Mouse (Mus musculus) intestine, embryonic 16.5 days (tissue): Measurements from ENCODE around the gene L3mbtl4. TPM values are rescaled to one million over a fixed set of nuclear protein-coding genes. Genes with fewer than 3 reads are reported as not detected.
A peak's percentile ranks its signal among the peaks of the same experiment; 100 is the strongest.

Experiments used
- ATAC-seq: fragments of 200-750 bp; cut with Nextera tagmentation; 2 replicates; pipeline ENCODE4 v1.8.0; 2017; ENCODE audit warnings: moderate TSS enrichment, moderate library complexity
- H3K27ac ChIP-seq: fragments of 300-500 bp; sonication (generic); 2 replicates; pipeline ENCODE4 v1.5.1; 2014; ENCODE audit warnings: mild to moderate bottlenecking, low read length
- H3K27me3 ChIP-seq: fragments of 300-500 bp; sonication (generic); replicated peaks from 2 replicates; pipeline ENCODE4 v1.6.1; 2014; ENCODE audit warnings: low read length, control low read depth, mixed read lengths; ENCODE audit not compliant: control insufficient read depth, insufficient read depth
- H3K36me3 ChIP-seq: fragments of 300-500 bp; sonication (generic); 2 replicates; pipeline ENCODE4 v1.6.1; 2014; ENCODE audit warnings: low read length, control low read depth; ENCODE audit not compliant: control insufficient read depth, insufficient read depth
- H3K4me1 ChIP-seq: fragments of 300-500 bp; sonication (generic); 2 replicates; pipeline ENCODE4 v1.6.1; 2014; ENCODE audit warnings: low read length, control low read depth, mixed read lengths; ENCODE audit not compliant: control insufficient read depth, insufficient read depth
- H3K4me2 ChIP-seq: fragments of 300-500 bp; sonication (generic); 2 replicates; pipeline ENCODE4 v1.6.1; 2014; ENCODE audit warnings: low read depth, low read length, control low read depth
- H3K4me3 ChIP-seq: fragments of 300-500 bp; sonication (generic); 2 replicates; pipeline ENCODE4 v1.5.1; 2014; ENCODE audit warnings: mild to moderate bottlenecking, low read length
- H3K9ac ChIP-seq: fragments of 300-500 bp; sonication (generic); 2 replicates; pipeline ENCODE4 v1.6.1; 2014; ENCODE audit warnings: low read depth, low read length
- H3K9me3 ChIP-seq: fragments of 300-500 bp; sonication (generic); 2 replicates; pipeline ENCODE4 v1.6.1; 2016; ENCODE audit warnings: low read length, control low read depth; ENCODE audit not compliant: control insufficient read depth
- WGBS: fragments of 180-500 bp; shearing (Covaris S2); extraction: QIAGEN DNeasy Blood & Tissue Kit; methylation state at CpG from one replicate; pipeline ENCODE4 v1.1.7; 2014; 5-methylcytosine and 5-hydroxymethylcytosine counted together
- polyA plus RNA-seq: library from polyadenylated mRNA; unstranded; fragments of >200 nt; fragmentation: Nextera tagmentation; extraction: Ambion mirVana; gene quantifications from 2 replicates; pipeline ENCODE4 v1.2.1, GENCODE M21; 2015

The L3mbtl4 gene
- 0.46 and 0.53 TPM in 2 replicates for polyA plus RNA-seq

DNA sequence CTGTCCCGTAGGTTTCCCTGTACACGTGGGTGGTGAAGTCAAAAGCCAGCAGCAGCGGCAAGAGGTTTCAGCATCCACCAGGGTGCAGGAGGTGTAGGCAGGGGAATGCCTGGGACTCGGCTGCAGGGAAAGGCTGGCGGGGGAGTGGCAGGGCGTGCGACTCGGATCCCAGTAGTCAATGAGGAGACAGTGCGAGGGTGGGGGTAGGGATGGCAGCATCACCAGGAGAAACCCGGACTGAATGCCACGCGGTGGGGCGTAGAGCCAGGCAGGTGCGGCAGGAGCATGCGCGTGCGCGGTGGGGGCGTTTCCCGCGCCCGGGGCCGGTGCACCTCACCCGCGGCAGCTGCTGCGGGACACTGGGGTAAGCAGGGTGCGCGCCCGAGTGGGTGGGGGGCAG is at the start of gene L3mbtl4:
TSS of gene L3mbtl4 (plus strand) at position 271 of the 400 bp plus-strand sequence.
- 4% methylated on average over 29 of the region's 29 CpGs for WGBS
- peak; percentile 91 for ATAC-seq
- Histone ChIP-seq H3K9me3 (no peaks in the 10 kb centered on the region), H3K27ac (no peak within 1 kb of the TSS), H3K27me3 (0 out of 2 replicates have a peak, but pooled peaks cover 2% of the 10 kb centered on the region), H3K4me2 (peak within 1 kb of the TSS; percentile 95), H3K36me3 (no peaks in the 10 kb centered on the region), H3K9ac (peak within 1 kb of the TSS; percentile 60), H3K4me3 (peak within 1 kb of the TSS; percentile 58), H3K4me1 (peaks cover 9% of the 10 kb centered on the region)

DNA sequence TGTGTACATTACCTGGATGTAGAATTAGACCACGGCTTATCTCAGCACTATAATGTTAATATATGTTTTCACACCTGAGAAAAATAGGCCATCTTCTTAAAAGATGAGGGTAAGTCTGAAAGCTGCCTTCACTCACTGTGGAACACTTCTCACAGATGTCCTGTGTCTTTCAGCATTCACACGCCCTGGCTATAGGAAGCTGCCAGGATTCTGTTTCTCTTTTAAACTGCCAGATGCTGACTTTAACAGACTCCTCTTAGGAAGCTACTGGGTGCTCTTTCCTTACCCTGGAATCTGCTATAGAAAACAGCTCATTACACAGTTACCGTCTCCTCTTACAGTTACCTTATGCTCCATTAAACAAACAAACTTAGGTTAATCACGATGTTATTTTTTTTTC is 43.1 kb upstream of the L3mbtl4 start:
- Histone ChIP-seq H3K9me3 (no peaks in the 10 kb centered on the region), H3K4me2 (no peak overlapping the region), H3K36me3 (no peaks in the 10 kb centered on the region), H3K9ac (no peak overlapping the region), H3K27ac (no peak overlapping the region), H3K4me1 (no peaks in the 10 kb centered on the region), H3K27me3 (no peaks in the 10 kb centered on the region), H3K4me3 (no peak overlapping the region)
- 54% methylated on average over 4 of the region's 4 CpGs for WGBS
- ATAC-seq = no peak

DNA sequence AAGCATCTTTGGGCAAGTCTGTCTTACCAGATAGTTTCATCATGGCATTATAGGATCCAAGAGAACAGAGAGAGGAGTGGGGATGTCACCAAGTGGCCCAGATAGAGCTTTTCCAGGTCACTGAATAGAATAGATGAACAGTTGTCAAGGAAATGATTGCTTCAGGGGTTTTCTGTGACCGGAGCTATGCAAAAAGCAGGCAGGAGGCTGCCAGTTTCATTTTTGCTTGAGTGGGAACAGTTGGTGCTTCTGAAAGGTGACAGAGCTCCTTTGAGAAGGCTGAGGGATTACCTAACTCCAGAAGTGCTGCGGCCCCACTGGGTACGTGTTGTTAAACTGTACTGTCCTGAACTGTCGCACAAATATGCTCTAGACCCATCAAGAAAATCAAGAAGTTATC is 38.2 kb upstream of the L3mbtl4 start:
- WGBS = 85% methylated on average over 4 of the region's 4 CpGs
- H3K4me3 ChIP-seq = no peak overlapping the region
- ATAC-seq = no peak

DNA sequence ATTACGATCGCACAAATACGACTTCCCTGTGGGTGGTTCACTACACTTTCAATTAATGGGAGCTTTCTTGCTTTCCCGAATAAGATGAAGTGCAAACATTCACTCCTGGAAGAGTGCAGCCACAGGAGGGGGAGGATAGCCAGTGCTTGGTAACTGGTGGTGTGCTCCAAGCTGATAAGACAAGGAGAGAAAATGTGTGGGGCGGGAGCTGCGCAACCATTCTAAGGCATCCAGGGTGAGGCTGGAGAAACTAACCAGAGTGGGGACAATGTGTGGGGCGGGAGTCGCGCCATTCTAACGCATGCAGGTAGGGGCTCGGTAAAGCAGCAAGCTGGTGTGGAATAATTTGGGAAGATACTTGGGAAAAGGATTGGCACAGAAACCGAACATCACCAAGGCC is 36.6 kb upstream of the L3mbtl4 start:
- Histone ChIP-seq H3K4me2 (no peak overlapping the region), H3K9me3 (0 out of 2 replicates have a peak, but pooled peaks cover 2% of the 10 kb centered on the region), H3K36me3 (no peaks in the 10 kb centered on the region), H3K4me3 (no peak overlapping the region), H3K27ac (no peak overlapping the region), H3K4me1 (no peaks in the 10 kb centered on the region), H3K9ac (no peak overlapping the region), H3K27me3 (no peaks in the 10 kb centered on the region)
- 82% methylated on average over 12 of the region's 12 CpGs for WGBS
- no peak for ATAC-seq

More for the DNA sequence above, 38.2 kb upstream of the L3mbtl4 start:
- H3K4me2 ChIP-seq = no peak overlapping the region
- H3K36me3 ChIP-seq = no peaks in the 10 kb centered on the region
- no peaks in the 10 kb centered on the region for H3K27me3 ChIP-seq
- 0 out of 2 replicates have a peak, but pooled peaks cover 2% of the 10 kb centered on the region for H3K9me3 ChIP-seq
- no peaks in the 10 kb centered on the region for H3K4me1 ChIP-seq
- H3K27ac ChIP-seq = no peak overlapping the region
- H3K9ac ChIP-seq = no peak overlapping the region

DNA sequence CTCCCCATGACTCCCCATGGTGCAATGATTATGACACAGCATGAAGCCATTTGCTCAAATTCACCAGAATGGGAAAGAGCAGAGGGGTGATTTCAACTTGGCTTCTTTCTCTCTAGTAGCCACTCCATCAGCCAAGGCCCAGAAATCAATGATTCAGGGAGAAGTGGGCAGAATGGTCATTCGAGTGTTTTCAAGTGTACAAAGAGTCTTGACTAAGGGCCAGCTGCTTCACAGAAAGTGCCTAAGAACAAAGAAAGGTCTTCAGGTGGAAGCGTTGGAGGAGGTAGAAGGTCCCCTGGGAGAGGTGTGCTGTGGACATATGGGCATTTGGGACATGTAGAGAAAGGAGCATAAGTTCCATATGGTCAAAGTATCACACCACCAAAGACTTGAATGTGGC is 33.4 kb upstream of the L3mbtl4 start:
- ATAC-seq = no peak
- no peak overlapping the region for H3K9ac ChIP-seq
- 90% methylated on average over 2 of the region's 2 CpGs for WGBS
- H3K4me2 ChIP-seq = no peak overlapping the region
- H3K4me1 ChIP-seq = peaks cover 4% of the 10 kb centered on the region; the same call in 1 of the 2 replicates
- H3K27me3 ChIP-seq = no peaks in the 10 kb centered on the region
- no peaks in the 10 kb centered on the region for H3K36me3 ChIP-seq
- H3K4me3 ChIP-seq = no peak overlapping the region
- H3K27ac ChIP-seq = no peak overlapping the region
- H3K9me3 ChIP-seq = 0 out of 2 replicates have a peak, but pooled peaks cover 2% of the 10 kb centered on the region

DNA sequence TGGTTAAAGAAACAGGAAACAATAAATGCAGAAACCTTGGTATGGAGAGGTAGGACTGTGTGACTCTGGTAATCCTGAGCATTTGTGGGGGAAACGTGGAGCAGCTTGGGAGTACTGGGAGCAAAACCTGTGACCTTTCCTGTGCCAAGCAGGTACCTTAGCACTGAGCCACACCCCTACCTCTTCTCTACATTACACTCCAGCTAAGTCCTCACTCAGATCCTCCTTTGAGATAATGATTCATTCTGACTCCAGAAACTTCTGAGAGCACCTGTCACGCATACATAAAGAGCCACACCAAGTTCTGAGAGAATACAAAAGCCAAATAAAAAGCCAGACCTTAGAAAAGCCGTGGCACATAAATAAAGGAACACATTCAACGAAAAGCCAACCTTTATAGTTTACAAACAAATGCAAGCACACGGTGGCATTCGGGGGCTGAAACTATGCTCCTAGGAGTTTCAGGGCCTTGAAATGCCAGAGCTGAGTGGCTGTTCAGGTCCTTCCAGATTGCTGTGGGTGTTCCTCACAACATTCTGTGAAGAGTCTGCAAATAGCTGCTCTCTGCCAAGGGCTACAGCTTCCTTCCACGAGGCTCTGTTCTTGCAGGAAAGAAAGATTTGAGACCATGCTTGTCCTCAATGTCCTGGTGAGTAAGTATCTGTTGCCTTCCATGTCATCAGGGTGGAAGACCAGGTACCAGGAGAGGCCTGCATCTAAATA is 8.6 kb upstream of the L3mbtl4 start:
- Histone ChIP-seq H3K4me1 (no peaks in the 10 kb centered on the region), H3K4me3 (no peak overlapping the region), H3K36me3 (no peaks in the 10 kb centered on the region), H3K27ac (no peak overlapping the region), H3K9ac (no peak overlapping the region), H3K4me2 (no peak overlapping the region), H3K9me3 (no peaks in the 10 kb centered on the region), H3K27me3 (no peaks in the 10 kb centered on the region)
- no peak for ATAC-seq
- 69% methylated on average over 7 of the region's 7 CpGs for WGBS

DNA sequence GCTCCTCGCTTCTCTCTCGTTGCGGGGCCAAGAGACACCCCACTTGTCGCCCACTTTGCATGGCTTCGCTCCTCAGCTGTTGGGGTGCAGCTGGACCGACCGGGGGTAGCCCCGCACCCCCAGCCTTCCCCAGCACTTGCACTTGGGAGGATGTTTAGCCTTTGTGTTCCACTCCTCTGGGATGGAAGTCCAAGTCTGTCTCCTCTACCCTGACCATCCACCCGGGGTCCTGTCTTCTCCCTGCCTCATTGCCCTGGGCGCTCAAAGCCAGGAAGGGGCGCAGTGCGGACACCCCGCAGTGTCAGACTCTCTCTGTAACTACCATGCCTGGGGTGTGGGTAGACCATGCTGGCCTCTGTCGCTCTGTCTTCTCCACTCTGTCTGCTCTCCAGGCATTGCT is 357 bp downstream of the L3mbtl4 start:
- peaks cover 9% of the 10 kb centered on the region for H3K4me1 ChIP-seq
- peak; percentile 66 for ATAC-seq
- H3K4me3 ChIP-seq = peak overlapping the region; percentile 58
- peak overlapping the region; percentile 95 for H3K4me2 ChIP-seq
- 9% methylated on average over 14 of the region's 14 CpGs for WGBS
- H3K27ac ChIP-seq = no peak overlapping the region
- H3K27me3 ChIP-seq = 0 out of 2 replicates have a peak, but pooled peaks cover 2% of the 10 kb centered on the region
- H3K9ac ChIP-seq = peak overlapping the region; percentile 60
- H3K36me3 ChIP-seq = no peaks in the 10 kb centered on the region
- H3K9me3 ChIP-seq = no peaks in the 10 kb centered on the region

DNA sequence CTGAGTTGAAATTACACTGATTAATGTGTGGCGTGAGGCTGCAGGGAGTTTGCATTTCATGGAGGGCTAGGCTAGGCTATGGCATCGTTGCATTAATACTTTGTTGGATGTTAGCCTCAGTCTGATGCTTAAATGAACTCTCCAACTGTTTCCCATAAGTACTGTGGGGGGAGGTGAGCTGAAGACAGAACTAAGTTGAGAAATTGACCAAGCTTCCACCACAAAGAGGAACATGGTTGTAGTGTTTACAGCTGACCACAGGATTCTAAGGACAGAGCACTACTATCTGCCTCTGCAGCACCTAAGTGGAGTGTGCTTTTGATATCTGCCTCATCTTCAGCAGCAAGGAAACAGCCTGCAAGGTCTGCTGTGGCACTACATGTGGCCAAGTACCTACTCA is 1.5 kb downstream of the L3mbtl4 start:
- Histone ChIP-seq H3K9ac (no peak overlapping the region), H3K9me3 (no peaks in the 10 kb centered on the region), H3K4me2 (no peak overlapping the region), H3K27ac (no peak overlapping the region), H3K27me3 (0 out of 2 replicates have a peak, but pooled peaks cover 2% of the 10 kb centered on the region), H3K4me3 (no peak overlapping the region), H3K4me1 (peaks cover 9% of the 10 kb centered on the region), H3K36me3 (no peaks in the 10 kb centered on the region)
- whole genome bisulfite sequencing = 71% methylated on average over 2 of the region's 2 CpGs
- no peak for ATAC-seq

DNA sequence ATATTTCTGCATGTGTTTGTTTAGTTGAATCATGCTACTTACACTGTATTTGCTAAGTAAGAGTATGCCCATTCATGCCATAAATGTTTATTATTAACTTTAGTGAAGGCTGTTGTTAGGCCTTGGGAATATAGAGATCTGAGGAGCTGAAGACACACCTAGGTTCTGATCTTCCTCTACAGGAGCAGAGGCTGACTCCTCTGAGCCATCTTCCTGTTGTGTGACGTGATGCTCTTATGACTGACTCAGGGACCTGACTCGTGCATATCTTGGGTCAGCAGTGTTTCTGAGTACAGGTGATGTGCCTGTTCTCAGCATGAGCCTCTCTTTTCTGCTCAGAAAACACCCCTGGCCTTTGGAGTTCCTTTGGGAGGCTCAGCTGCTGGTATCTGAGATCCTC is 7.3 kb downstream of the L3mbtl4 start:
- no peak overlapping the region for H3K4me3 ChIP-seq
- 59% methylated on average over 2 of the region's 2 CpGs for WGBS
- H3K27ac ChIP-seq = no peak overlapping the region
- H3K9me3 ChIP-seq = no peaks in the 10 kb centered on the region
- H3K27me3 ChIP-seq = no peaks in the 10 kb centered on the region
- H3K9ac ChIP-seq = no peak overlapping the region
- H3K36me3 ChIP-seq = no peaks in the 10 kb centered on the region
- peak; percentile 95 for ATAC-seq
- peaks cover 3% of the 10 kb centered on the region; the same call in 1 of the 2 replicates for H3K4me1 ChIP-seq
- no peak overlapping the region for H3K4me2 ChIP-seq
